Mouse (Mus musculus) spleen, postnatal 4 days (tissue): ENCODE measurements around the gene Doc2a.
A peak's percentile ranks its signal among the peaks of the same experiment; 100 is the strongest.

Experiments
- DNase-seq, 2 experiments: peaks; one replicate each; pipeline ENCODE4 v3.0.0; 2022; ENCODE audit warnings: low spot score in 2 of 2

Doc2a gene

DNA sequence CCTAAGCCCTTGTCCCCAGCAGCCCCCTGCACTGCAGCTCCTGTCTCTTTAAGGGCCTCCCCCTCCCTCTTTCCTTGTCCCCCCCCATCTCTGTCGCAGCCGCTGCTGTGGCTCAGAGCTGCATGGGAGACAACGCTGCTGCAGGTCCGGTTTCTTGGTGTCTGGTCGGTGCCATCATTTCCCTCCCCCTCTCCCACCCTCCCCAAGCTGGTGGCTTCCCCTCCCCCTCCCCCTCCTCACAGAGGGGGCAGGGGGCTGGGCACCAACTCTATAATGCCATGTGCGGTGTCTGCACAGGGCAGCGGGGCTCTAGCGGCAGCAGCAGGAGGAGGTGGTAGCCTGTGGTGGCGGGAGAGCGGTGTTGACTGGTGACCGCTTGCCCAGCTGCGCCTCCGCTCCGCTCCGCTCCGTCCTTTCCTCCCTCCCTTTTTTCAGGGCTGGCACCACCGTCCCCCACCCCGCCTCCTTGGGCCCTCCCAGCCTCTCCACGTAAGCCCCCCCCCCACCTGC, 24.0 kb upstream of the Doc2a start:
- DNase-seq: no peak

DNA sequence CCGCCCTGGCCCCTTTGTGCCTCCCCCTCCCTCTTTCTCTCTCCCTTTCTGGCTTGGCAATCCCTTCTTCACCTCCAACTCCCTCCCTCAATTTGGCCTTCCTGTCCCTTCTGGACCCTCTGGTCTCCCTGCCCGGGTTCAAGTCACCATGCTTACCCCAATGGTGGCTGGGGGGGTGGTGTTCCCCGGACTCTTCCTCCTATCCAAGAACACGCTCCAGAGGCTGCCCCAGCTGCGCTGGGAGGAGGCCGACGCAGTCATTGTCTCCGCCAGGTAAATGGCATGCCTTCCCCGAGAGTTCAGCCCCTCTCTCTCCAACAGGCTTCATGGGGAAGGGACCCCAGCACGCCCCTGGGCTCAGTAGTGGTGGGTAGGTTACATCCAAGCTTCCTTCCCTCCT, 23.3 kb upstream of the Doc2a start:
- DNase-seq: no peak

DNA sequence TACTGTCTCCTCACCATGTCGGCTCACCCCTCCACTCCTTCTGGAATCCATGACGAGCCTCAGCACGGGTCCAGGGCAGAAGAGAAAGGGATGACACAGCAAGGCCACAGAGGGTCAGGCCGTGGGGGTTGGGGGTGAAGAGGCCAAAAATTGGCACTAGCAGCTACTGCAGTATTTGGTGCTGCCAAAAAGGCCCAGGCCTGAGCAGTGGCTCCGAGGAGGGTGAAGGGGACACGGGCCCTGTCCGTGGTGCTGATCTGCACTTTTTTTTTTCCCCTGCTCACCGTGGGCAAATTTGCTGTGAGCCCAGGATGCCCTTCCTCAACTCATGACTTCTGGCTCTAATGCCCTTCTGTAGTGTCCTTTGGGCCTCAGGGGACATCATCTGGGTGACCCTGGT, 21.8 kb upstream of the Doc2a start:
- DNase-seq: no peak

- DNase-seq: no peak
Measured at GRCm38 (mm10) chr7:126825952-126826351, 21.3 kb upstream of the Doc2a start.

- no peak for DNase-seq
Measured at GRCm38 (mm10) chr7:126831539-126831938, 15.7 kb upstream of the Doc2a start, which contains the start of gene 4930451I11Rik. Gene 4930451I11Rik (minus strand): TSS chr7:126831639.

DNA sequence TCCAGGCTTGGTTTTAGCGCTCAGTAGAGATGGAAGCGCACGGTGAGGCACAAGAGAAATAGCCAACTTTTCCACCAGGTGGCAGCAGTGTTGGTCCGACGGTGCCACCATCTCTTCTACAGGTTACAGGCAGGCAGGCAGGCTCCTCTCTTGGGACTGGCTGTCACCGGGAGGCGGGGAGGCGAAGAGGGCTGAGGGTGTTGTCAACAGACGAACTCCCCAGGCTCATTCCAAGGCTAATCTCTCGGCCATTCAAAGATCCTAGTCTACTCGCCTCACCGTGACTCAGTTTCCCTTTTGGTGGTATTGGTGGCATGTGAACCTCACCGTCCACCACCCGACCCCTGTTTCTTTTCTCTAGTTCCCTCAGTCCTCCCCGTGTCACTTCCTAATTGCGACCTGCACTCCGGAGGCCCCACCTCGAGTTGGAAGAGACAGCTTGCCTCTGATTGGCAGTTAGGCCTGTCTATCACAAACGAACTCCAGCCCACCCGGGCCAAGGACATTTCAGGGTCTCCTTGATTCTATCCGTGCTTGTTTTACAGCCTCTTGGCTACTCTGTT, 15.1 kb upstream of the Doc2a start:
- DNase-seq: peak; percentile 79 to 91

DNA sequence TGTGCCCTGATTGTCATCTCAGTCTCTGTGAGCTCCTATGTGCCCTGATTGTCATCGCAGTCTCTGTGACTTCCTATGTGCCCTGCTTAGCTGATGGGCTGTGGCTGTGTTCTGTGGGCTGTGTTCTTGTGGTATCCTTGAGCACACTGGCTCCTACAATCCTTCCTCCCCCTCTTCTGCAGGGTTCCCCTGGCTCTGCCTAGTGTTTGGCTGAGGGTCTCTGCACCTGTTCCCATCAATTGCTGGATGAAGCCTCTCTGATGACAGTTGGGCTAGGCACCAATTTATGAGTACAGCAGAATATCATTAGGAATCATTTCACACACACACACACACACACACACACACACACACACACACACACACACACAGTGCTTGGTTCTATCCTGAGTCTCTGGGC, 13.9 kb upstream of the Doc2a start:
- no peak for DNase-seq

- no peak for DNase-seq
Measured at GRCm38 (mm10) chr7:126843276-126843675, 3.9 kb upstream of the Doc2a start.

DNA sequence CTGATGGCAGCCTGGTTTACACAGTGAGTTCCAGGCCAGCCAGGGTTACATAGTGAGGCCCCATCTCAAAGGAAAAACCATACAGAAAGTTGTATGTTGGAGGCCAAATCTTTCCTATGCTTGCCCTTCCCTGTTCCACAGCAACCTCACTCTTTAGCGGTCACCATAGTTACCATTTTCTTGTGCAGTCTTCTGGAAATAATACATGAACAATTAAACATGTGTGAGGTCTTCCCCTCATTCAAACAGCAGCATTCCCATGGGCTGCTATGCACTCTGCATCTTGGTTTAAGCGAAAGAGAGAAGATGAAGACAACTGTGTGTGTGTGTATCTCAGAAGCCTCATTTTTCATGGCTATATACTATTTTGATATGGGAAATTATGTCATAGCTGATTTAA, 1.7 kb upstream of the Doc2a start:
- no peak for DNase-seq

DNA sequence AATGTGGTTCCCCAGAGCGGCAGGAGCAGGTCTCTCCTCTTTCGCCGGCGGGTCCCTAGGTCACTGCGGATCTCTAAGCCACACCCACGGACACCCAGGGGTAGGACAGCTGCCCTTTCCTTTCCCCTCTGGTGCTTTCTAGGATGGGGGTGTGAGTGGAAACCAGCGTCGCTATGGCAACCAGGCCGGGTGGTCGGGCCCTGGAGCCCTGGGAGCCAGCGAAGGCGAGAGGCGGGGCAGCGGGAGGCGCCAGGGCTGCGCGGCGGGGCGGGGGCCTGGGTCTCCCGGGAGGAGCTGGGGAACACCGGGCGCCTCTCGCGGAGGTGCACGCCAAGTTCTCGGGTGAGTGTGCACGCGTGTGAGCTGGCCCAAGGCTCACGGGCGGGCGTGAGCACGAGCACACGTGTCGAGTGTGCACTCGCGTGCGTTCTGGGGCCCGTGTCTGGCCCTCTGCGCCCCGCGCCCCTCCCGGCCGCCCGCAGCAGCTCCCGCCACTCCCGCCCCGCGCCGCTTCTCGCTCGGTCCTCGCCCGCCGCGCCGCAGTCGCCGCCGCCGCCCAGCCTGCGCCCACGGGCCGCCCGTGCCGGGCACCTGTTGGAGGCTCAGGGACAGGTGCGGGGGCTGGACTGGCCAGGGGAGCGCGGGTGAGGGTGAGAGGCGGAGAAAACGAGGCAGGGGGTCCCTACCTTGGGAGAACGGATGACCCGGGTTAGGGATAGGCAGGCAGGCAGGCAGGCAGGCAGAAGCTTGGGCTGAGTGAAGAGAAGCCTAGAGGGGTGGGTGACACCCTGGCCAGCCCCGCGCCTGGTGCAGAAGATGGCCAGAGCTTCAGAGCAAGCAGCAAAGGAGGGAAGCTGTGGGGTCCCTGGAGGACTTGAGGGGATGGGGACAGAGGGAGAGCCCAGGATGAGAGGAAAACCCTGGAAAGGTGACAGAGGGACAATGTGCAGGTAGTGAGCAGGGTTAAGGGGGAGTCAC, 494 bp downstream of the Doc2a start:
- DNase-seq: no peak

GRCm38 (mm10) chr7:126848794-126849193, 1.6 kb downstream of the Doc2a start:
- no peak for DNase-seq

DNA sequence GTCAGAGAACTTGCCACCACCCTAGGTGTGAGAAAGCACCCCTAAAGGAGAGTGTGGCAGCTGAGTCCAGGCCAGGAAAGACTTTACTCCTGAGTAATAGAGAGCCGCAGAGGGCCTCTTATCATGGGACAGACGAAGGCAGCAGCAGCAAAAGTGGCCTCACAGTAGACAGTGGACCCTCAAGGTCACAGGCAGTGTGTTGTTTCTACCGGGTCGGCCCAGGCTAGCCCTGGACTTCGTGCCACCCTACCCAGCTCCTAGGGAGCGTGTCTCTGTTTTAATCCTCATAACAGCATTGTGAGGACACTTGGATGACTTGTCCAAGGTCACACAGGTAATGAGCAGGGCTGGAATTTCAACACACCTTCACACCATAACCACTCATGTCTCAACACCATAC, 2.9 kb downstream of the Doc2a start:
- DNase-seq: no peak

DNA sequence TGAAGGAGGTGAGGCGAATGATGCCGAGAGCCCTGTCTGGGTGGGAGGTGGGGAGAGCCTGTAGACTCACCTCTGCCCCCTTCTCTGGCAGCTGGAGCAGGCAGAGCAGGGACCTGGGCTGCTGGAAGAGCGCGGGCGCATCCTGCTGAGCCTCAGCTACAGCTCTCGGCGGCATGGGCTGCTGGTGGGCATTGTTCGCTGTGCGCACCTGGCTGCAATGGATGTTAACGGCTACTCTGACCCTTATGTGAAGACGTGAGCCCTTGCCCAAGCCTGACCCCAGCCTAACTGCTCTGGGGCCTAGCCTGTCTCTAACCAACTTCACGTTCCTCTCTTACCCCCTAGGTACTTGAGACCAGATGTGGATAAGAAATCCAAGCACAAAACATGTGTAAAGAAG, 4.0 kb downstream of the Doc2a start:
- peak in 1 of 2 experiments; percentile 59 for DNase-seq

GRCm38 (mm10) chr7:126853454-126853853, 6.2 kb downstream of the Doc2a start:
- no peak for DNase-seq

DNA sequence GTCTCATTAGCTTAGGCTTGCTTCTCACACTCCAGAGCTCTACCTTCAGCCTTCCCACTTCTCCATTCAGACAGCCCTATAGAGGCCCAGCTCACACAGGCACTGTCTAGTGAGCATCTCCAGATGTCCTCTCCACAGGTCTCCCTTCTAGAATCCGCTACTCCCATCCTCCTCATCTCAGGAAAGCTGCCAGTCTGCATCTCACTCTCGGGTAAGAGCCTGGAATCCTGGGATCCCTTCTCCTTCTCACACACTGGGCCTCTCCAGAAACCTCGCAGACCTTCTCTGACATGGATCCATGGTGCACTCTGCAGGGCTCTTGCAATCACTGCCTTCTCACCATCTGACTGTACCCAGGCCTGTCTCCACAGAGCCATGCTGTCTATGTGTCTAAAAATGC, 8.4 kb downstream of the Doc2a start:
- DNase-seq: no peak

DNA sequence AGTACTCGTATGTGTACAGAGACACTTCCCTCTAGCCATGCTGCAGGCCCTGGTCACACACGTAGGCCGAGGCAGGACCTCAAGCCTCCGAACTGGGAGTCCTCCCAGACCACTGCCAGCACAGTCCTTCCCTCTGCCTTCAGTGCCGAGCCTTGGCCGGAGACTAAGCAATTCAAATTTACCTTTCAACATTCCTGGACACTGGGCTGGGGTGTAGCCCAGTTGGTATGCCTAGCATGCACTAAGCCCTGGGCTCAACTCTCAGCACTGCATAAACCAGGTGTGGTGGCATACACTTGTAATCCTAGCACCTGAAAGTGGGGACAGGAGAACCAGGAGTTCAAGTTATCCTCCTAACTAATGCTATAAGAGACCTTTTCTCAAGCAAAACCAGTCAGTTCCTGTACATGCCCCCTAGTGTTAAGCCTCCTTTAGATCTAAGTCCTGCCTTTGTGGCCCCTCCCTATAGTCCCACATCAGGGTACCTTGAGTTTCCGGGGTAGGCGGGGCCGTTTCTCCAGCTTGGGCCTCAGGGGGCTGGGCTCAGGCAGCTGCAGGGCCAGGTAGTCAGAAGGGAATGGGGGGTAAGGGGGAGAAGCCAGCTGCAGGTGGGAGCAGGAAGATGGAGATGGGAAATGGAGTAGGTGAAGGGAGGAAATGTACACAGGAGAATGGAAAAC, 9.7 kb downstream of the Doc2a start:
- peak in 1 of 2 experiments; percentile 58 for DNase-seq

- peak in 1 of 2 experiments; percentile 56 for DNase-seq
Measured at GRCm38 (mm10) chr7:126860987-126861386, 13.8 kb downstream of the Doc2a start.

DNA sequence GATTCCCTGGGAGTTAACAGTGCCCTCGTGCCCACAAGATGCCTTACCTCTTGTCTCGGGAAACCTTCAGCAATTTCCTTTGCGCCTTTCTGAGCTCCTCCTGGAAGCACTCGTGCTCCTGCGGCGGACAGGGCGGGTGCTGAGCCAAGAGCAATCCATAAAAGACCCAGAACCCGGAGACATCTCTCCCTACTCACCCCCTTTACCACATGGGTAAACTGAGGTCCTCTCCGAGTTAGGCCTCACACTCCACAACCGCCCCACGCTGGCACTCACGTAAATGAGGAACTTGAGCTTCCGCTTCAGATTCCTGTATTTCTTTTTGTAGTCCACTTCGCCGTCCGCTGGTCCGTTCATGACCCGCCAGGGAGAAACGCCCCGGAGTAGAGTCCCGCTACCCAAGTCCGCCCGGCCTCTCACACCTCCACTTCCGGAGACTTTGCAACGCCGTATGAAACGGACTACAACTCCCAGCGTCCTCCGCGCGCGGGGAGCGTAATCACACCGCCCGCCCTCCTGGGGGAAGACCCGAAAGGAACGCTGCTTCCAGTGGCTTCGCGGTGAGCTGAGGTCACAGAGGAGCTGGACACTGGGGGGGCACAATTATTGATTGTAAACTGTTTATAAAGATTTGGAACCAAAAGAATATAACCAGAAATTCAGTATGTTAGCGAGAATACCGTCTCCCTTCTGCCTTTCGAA, 14.4 kb downstream of the Doc2a start, which contains the start of gene Hirip3:
Gene Hirip3, plus strand, starts transcription at position 544 of the 702 bp plus-strand sequence.
- peak; percentile 94 to 97 for DNase-seq

DNA sequence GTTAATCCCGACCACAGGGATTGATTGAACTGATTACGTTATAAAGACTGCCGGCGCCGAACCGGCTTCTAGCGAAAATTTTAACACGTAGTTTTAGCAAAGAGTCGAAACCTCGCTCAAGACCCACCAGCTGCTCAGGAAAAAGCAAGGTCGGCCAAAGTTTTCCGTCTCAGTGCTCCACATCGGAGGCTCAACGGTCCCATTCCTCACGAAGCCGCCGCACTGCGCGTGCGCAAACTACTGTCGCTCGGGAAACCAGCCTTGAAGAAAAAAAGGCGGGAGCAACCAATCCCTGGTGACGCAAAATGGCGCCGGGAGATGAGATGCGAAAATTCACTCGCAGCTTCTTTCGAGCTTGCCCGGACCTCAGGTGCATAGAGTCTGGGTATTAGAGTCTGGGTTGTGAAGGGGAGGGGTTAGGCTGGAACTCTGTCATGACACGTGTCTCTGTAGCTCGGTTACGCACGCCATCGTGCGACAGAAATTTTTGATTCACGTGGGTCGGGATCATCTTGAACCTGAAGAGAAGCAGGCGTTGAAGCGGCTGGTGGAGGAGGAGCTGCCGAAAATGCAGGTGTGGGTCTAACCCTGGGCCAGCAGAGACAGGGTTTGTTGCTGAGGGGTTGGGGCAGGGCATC, 15.1 kb downstream of the Doc2a start, which contains the start of gene Ino80e:
Gene Ino80e, minus strand, starts transcription at position 231 of the 638 bp plus-strand sequence.
- DNase-seq: peak; percentile 91 to 97

DNA sequence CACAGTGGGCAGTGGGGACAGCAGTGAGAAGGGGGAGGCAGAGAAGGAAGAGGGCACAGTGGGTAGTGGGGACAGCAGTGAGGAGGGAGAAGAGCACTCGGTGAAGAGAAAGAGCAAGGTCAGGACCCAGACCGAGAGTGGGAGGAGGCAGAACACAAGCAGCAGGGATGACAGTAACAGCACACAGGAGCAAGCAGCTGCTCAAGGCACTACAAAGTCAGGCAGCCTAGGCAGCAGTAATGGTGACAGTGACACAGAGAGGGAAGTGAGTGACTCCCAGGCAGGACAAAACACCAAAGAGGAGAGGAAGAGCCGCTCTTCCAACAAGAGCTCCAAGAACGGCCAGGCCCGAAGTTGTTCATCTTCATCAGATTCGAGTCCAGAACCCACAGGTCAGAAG, 16.6 kb downstream of the Doc2a start:
- DNase-seq: peak in 1 of 2 experiments; percentile 62

GRCm38 (mm10) chr7:126867534-126867933, 20.3 kb downstream of the Doc2a start:
- no peak for DNase-seq
